Mouse (Mus musculus): ENCODE data around the gene Ifnb1. TPM values are rescaled to one million over a fixed set of nuclear protein-coding genes. Genes with fewer than 3 reads are reported as not detected.

Ifnb1 gene
- polyA plus RNA-seq, 1 experiment from 2014 or later: not detected

DNA sequence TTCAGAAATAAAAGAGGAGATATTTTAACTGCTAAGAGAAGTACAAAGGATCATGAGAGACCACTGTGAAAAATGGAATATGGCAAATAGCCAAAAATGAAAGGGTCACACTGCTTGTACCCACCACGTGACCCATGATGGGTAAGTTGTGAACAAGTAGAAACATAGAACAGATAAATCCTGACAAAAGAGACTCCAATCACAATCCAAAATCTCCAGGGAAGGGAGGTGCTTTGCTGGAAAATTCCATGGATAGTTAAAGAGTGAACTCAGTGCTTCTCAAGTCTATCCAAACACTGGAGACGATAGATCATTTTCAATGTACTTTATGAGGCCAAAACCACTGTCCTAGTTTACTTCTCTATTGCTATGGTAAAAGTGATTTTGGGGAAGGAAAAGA, 8.3 kb upstream of the Ifnb1 start:
- H3K27me3 ChIP-seq: no peaks in the 10 kb centered on the region
- no peaks in the 10 kb centered on the region for H3K9me3 ChIP-seq
- H3K36me3 ChIP-seq: no peaks in the 10 kb centered on the region
- 94% methylated on average over 2 of the region's 2 CpGs for WGBS
- no peak overlapping the region for H3K9ac ChIP-seq (replicated peaks)
- no peak overlapping the region for H3K4me2 ChIP-seq (replicated peaks)
- no peak for ATAC-seq (replicated peaks)
- no peak overlapping the region for H3K4me3 ChIP-seq
- no peak overlapping the region for H3K27ac ChIP-seq (replicated peaks)
- H3K4me1 ChIP-seq: no peaks in the 10 kb centered on the region

DNA sequence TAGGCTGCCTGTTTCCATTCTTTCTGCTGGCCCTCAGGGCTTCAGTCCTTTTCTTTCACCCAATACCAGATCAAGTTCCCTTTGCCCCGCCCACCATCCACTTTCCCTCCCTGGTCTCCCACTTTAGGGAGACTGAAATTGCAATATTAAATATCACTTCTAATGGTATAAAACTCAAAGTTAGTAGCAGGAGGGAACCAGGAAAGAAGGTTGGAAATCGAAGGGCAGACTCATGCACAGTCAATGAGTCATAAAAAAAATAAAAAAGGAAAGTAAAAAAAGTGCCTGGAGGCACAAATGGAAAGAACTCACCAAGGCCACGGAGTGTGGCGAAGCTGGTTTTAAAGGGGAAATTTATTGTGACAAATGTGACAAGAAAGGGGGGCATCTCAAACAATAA, 7.7 kb upstream of the Ifnb1 start:
- WGBS: 73% methylated on average over 4 of the region's 4 CpGs
- Histone ChIP-seq H3K9me3 (no peaks in the 10 kb centered on the region), H3K4me1 (no peaks in the 10 kb centered on the region), H3K4me3 (no peak overlapping the region), H3K27me3 (no peaks in the 10 kb centered on the region), H3K4me2 (replicated peaks) (no peak overlapping the region), H3K9ac (replicated peaks) (no peak overlapping the region), H3K27ac (replicated peaks) (no peak overlapping the region), H3K36me3 (no peaks in the 10 kb centered on the region)
- no peak for ATAC-seq (replicated peaks)

DNA sequence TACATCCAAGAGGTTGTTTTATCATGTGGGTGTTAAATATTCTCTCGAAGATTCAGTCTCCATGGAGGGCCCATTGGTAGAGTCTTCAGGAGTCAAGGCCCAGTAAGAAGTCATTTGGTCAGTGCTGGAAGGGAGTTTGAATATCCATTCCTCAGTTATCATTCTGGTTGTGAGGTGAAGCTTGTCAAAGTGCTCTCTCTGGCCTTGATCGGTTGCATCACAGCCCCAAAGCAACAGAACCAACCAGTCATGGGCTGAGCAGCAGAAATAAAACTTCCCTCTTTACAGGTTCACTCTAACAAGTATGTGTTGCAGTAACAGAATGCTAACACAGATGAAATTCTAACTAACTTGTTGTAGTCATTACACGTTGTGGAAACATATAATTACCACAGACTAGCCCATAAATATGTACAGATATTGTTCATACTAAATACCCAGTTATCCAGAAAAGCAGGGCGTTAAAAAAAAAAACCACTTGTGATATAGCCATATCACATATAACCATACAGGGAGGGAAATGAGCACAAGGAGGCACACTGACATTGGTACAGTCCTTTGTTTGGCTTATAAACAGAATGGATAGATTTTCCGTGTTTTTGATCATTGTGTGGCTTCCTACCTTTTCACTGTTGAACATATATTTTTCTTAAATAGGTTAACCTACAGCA, 3.9 kb upstream of the Ifnb1 start:
- no peak overlapping the region for H3K4me3 ChIP-seq
- no peaks in the 10 kb centered on the region for H3K36me3 ChIP-seq
- no peak overlapping the region for H3K27ac ChIP-seq (replicated peaks)
- no peak overlapping the region for H3K4me2 ChIP-seq (replicated peaks)
- H3K27me3 ChIP-seq: no peaks in the 10 kb centered on the region
- no peak overlapping the region for H3K9ac ChIP-seq (replicated peaks)
- 88% methylated on average over 5 of the region's 5 CpGs for WGBS
- H3K4me1 ChIP-seq: no peaks in the 10 kb centered on the region
- no peaks in the 10 kb centered on the region for H3K9me3 ChIP-seq
- ATAC-seq (replicated peaks): no peak

DNA sequence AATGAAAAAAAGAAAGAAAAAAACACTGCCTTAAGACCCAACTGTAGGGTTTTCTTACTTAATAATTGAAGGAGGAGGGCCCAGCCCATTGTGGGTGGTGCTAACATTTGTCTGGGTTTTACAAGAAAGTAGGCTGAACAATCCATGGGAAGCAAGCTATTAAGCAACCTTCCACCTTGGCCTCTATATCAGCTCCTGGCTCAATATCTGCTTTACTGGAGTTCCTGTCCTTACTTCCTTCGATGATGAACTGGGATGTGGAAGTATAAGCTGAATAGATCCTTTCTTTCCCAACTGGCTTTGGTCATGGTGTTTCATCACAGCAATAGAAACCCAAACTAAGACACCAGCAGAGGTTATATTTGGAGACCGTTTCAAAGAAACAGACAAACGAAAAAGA, 2.8 kb upstream of the Ifnb1 start:
- 87% methylated on average over 3 of the region's 3 CpGs for WGBS
- H3K4me2 ChIP-seq (replicated peaks): no peak overlapping the region

DNA sequence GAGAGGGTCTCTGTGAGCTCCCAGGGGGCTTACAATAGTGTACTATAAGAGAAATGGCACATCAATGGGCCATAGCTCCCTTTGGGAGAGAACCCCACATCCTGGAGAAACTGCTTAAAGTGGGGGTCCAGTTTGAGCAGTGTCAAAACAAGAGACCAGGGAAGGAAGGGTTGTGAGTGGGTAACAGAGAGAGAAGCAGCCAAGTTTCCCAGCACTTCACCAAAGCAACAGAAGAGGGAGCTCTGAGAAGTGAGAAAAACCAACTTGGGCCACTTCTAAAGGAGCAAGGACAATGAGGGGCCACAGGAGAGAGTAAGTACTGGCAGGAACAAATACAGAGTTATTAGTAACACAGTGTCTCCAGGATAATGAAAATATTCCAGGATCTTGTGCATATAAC, 667 bp upstream of the Ifnb1 start:
- no peaks in the 10 kb centered on the region for H3K27me3 ChIP-seq
- no peak overlapping the region for H3K4me2 ChIP-seq (replicated peaks)
- H3K9me3 ChIP-seq: no peaks in the 10 kb centered on the region
- H3K4me1 ChIP-seq: 0 out of 2 replicates have a peak, but pooled peaks cover 2% of the 10 kb centered on the region
- no peak for ATAC-seq (replicated peaks)
- no peak overlapping the region for H3K9ac ChIP-seq (replicated peaks)
- H3K36me3 ChIP-seq: no peaks in the 10 kb centered on the region
- H3K27ac ChIP-seq (replicated peaks): no peak overlapping the region
- H3K4me3 ChIP-seq: no peak overlapping the region

More for the DNA sequence above, 2.8 kb upstream of the Ifnb1 start:
- no peak overlapping the region for H3K9ac ChIP-seq (replicated peaks)
- H3K4me3 ChIP-seq: no peak overlapping the region
- no peaks in the 10 kb centered on the region for H3K36me3 ChIP-seq
- H3K9me3 ChIP-seq: no peaks in the 10 kb centered on the region
- H3K27ac ChIP-seq (replicated peaks): no peak overlapping the region
- H3K27me3 ChIP-seq: no peaks in the 10 kb centered on the region
- H3K4me1 ChIP-seq: no peaks in the 10 kb centered on the region
- no peak for ATAC-seq (replicated peaks)

DNA sequence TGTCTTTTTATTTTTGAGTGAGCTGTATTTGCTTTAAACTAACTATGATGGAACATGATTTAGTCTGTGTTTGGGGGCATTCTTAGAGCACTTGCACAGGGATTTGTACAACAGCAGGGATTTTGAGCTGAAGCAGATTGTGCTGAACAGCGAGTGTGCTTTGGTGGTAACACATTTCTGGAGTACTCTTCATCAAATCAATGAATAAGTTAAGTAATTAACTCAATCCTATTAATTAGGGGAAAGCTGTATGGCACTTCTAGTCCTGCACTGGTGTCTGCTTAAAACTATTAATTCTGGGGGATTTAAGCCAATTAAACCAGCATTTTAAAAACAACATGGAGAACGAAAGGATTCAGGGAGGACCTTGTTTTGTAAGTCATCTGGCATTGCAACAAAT, 4.6 kb downstream of the Ifnb1 start:
- 20% methylated on average over 2 of the region's 2 CpGs for WGBS
- no peak overlapping the region for H3K4me3 ChIP-seq
- ATAC-seq (replicated peaks): peak; percentile 63; the same call in 1 of the 2 replicates
- H3K4me1 ChIP-seq: 0 out of 2 replicates have a peak, but pooled peaks cover 14% of the 10 kb centered on the region
- no peak overlapping the region for H3K27ac ChIP-seq (replicated peaks)
- H3K4me2 ChIP-seq (replicated peaks): no peak overlapping the region
- no peaks in the 10 kb centered on the region for H3K27me3 ChIP-seq
- no peak overlapping the region for H3K9ac ChIP-seq (replicated peaks)
- H3K36me3 ChIP-seq: no peaks in the 10 kb centered on the region
- H3K9me3 ChIP-seq: no peaks in the 10 kb centered on the region

DNA sequence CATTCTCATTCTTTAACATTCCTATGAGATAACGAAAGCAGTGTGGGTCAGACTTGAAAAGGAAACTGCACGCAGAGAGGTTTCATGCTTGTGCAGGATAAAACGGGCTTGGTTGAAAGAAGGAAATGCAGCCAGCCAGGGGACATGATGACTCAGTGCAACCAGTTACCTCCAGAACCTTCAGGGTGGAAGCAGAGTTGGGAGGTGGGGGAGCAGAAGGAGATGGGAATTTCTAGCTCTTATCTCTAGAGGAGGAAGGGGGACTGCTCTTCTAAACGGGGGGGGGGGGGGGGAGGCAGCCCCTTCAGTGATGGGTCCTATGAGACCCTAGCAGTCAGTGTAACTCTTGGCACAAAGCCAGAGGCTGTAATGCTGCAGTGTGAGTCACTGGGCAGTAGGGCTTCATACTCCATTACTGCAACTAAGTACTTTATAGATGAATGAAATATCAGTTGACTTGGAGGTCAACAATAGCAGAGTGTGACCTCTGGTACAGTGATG, 6.8 kb downstream of the Ifnb1 start:
- 24% methylated on average over 4 of the region's 4 CpGs for WGBS
- Histone ChIP-seq H3K27me3 (no peaks in the 10 kb centered on the region), H3K9me3 (no peaks in the 10 kb centered on the region), H3K4me3 (no peak overlapping the region), H3K4me1 (0 out of 2 replicates have a peak, but pooled peaks cover 14% of the 10 kb centered on the region), H3K27ac (replicated peaks) (no peak overlapping the region), H3K36me3 (no peaks in the 10 kb centered on the region), H3K9ac (replicated peaks) (no peak overlapping the region), H3K4me2 (replicated peaks) (no peak overlapping the region)
- no peak; the same call in 1 of the 2 replicates for ATAC-seq (replicated peaks)

DNA sequence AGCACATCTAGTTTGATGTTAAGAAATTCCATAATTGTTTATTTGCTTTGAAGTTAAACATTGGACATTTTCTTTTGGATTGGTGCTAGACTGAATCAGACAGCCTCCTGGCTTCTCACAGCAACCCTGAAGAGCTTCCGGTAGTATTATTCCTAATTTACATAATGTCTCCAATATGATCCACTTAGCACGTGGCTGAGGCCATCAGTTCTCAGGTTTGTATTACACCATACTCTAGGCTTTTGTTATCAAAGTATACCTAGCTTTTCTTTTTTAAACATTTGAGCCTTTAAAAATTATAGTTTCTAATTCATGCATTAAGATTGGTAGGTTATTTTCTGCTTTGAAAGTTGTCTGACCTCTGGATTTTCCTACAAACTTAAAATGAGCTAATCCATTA, 7.3 kb downstream of the Ifnb1 start:
- H3K27ac ChIP-seq (replicated peaks): no peak overlapping the region
- H3K4me2 ChIP-seq (replicated peaks): no peak overlapping the region
- no peaks in the 10 kb centered on the region for H3K9me3 ChIP-seq
- H3K36me3 ChIP-seq: no peaks in the 10 kb centered on the region
- H3K27me3 ChIP-seq: no peaks in the 10 kb centered on the region
- H3K9ac ChIP-seq (replicated peaks): no peak overlapping the region
- ATAC-seq (replicated peaks): no peak
- H3K4me1 ChIP-seq: 0 out of 2 replicates have a peak, but pooled peaks cover 14% of the 10 kb centered on the region
- WGBS: 24% methylated on average over 2 of the region's 2 CpGs
- H3K4me3 ChIP-seq: no peak overlapping the region

DNA sequence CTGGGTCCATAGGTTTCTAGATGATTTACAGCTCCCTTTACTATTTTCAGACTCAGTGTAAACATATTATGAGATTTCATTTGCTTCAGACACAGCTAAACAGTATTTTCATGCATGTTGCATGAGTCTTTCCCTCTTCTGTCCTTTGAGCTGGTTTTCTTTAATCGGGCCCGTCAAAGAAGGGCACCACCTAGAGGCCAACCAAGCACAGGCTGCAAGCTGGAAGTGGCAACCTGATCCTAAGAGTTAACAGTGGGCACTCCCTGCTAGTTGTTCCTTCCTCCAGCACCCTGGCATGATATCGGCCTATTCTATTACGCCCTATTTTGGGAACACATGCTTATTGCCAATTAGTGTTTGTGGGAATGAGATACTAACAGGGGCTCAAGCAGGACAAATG, 8.2 kb downstream of the Ifnb1 start:
- no peaks in the 10 kb centered on the region for H3K36me3 ChIP-seq
- no peak overlapping the region for H3K4me3 ChIP-seq
- H3K4me2 ChIP-seq (replicated peaks): no peak overlapping the region
- no peaks in the 10 kb centered on the region for H3K9me3 ChIP-seq
- WGBS: 42% methylated on average over 4 of the region's 4 CpGs
- ATAC-seq (replicated peaks): no peak
- no peaks in the 10 kb centered on the region for H3K27me3 ChIP-seq
- H3K4me1 ChIP-seq: 0 out of 2 replicates have a peak, but pooled peaks cover 14% of the 10 kb centered on the region
- H3K9ac ChIP-seq (replicated peaks): no peak overlapping the region
- no peak overlapping the region for H3K27ac ChIP-seq (replicated peaks)

DNA sequence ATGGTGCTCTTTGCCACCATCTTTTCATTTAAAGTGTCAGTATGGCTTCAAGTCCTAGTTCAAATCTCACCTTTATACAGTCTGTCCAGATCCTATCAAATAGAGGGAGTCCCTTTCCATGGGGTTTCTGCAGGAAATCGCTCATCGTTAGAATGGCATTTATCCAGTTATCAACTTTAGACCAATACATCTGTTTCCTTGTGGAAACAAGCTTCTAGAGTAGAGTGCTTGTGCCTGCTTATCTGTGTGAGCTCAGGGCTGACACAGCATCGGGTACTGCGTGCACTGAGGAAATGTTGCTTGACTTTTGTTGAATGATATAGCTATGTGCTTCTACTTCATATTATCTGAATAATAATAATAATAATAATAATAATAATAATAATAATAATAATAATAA, 8.8 kb downstream of the Ifnb1 start:
- 0 out of 2 replicates have a peak, but pooled peaks cover 14% of the 10 kb centered on the region for H3K4me1 ChIP-seq
- H3K4me2 ChIP-seq (replicated peaks): no peak overlapping the region
- H3K9ac ChIP-seq (replicated peaks): no peak overlapping the region
- no peaks in the 10 kb centered on the region for H3K27me3 ChIP-seq
- H3K9me3 ChIP-seq: no peaks in the 10 kb centered on the region
- H3K27ac ChIP-seq (replicated peaks): no peak overlapping the region
- H3K36me3 ChIP-seq: no peaks in the 10 kb centered on the region
- no peak for ATAC-seq (replicated peaks)
- no peak overlapping the region for H3K4me3 ChIP-seq
- WGBS: 94% methylated on average over 4 of the region's 4 CpGs

DNA sequence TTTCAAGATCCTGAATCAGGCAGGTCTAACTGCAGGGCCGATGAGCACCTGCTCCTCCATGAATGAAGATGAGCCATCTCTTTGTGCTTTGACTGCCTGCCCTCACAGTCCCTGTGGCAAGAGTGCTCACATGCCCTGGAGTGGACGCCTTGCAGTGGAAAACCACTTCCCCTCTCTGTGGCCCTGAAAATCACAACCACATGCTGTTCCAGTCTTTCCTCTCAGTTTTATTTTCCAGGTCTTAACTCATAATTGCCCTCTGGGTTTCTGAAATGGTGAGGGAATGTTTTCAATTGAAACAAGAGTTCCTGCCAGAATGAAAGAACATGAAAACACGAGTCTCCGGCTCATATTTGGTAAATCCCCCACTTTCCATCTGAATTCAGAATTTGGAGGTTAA, 18.8 kb downstream of the Ifnb1 start:
- H3K27ac ChIP-seq (replicated peaks): no peak overlapping the region
- ATAC-seq (replicated peaks): no peak
- no peaks in the 10 kb centered on the region for H3K4me1 ChIP-seq
- no peaks in the 10 kb centered on the region for H3K9me3 ChIP-seq
- H3K27me3 ChIP-seq: no peaks in the 10 kb centered on the region
- no peaks in the 10 kb centered on the region for H3K36me3 ChIP-seq
- H3K4me2 ChIP-seq (replicated peaks): no peak overlapping the region
- no peak overlapping the region for H3K4me3 ChIP-seq
- WGBS: 63% methylated on average over 4 of the region's 4 CpGs
- no peak overlapping the region for H3K9ac ChIP-seq (replicated peaks)

DNA sequence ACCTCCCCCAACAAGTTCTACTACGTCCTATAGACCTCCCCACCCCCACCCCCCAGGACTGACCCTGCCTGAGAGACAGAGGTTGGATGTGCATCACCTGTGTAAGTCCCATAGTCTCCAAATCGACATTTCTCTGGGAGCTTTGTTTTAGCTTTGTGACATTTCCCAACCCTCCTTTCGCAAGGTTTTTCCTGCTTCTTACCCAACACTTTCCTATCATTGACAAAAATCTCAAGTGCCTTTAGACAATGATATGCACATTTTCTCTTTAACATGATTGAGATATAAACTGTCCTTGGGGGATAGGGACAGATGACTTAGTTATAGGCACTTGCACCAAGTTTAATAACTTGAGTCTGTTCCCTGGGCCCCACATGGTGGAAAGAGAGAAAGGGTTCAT, 21.3 kb downstream of the Ifnb1 start:
- H3K4me1 ChIP-seq: no peaks in the 10 kb centered on the region
- H3K27me3 ChIP-seq: no peaks in the 10 kb centered on the region
- H3K4me3 ChIP-seq: no peak overlapping the region
- no peaks in the 10 kb centered on the region for H3K36me3 ChIP-seq
- no peak for ATAC-seq (replicated peaks)
- 83% methylated on average over 3 of the region's 3 CpGs for WGBS
- no peaks in the 10 kb centered on the region for H3K9me3 ChIP-seq
- no peak overlapping the region for H3K4me2 ChIP-seq (replicated peaks)
- H3K27ac ChIP-seq (replicated peaks): no peak overlapping the region
- no peak overlapping the region for H3K9ac ChIP-seq (replicated peaks)
